Mouse (Mus musculus): ENCODE measurements around the gene Kif11.

GRCm38 (mm10) chr19:37333357-37333756 is 42.8 kb upstream of the Kif11 start:
- TF ChIP-seq CTCF (IDR thresholded peaks at IDR 0.05), result no peak
- no peak for TF ChIP-seq EP300 (IDR thresholded peaks at IDR 0.05; ENCODE audit: insufficient read depth, low read depth, low read length)
- no peak for TF ChIP-seq POLR2A (IDR thresholded peaks at IDR 0.05; ENCODE audit: insufficient read depth, low read depth, low read length)
